ENCODE assay signal across 26 mouse cellular contexts in genomic region chr17:6189207-6189606, GRCm38 (mm10).
"Had no signal": no experiment of that assay in that cellular context is flagged by ENCODE, and none has a peak within 500 bp of the region (broad histone marks: within the 10 kb centered on the region; RNA-seq: fewer than 3 reads in every experiment).

No protein-coding gene starts in this region.

- H3K9ac ChIP-seq: heart, embryonic 12.5 days; hindbrain, embryonic 12.5 days; hindbrain, embryonic 14.5 days; intestine, embryonic 15.5 days; limb, embryonic 12.5 days; liver, embryonic 13.5 days; liver, embryonic 15.5 days had no signal

- H3K4me3 ChIP-seq: heart, embryonic 10.5 days; heart, embryonic 12.5 days; hindbrain, embryonic 10.5 days; hindbrain, embryonic 12.5 days; intestine, embryonic 15.5 days; limb, embryonic 10.5 days; limb, embryonic 12.5 days; liver, embryonic 13.5 days; liver, embryonic 15.5 days had no signal

- H3K27me3 ChIP-seq: heart, embryonic 12.5 days; hindbrain, embryonic 12.5 days; intestine, embryonic 15.5 days; limb, embryonic 12.5 days; liver, embryonic 13.5 days; liver, embryonic 15.5 days had no signal

- H3K27ac ChIP-seq: heart, embryonic 10.5 days; hindbrain, embryonic 10.5 days; hindbrain, embryonic 12.5 days; hindbrain, embryonic 14.5 days; intestine, embryonic 15.5 days; limb, embryonic 10.5 days; limb, embryonic 12.5 days; liver, embryonic 13.5 days; liver, embryonic 15.5 days had no signal

- DNase-seq: gastrocnemius, postnatal 14 days; gastrocnemius, postnatal 36 days; heart, adult 18-20 months; heart, postnatal 10 days; heart, postnatal 4 days; kidney, adult 18-20 months; kidney, adult 8-10 months; kidney, postnatal 10 days; kidney, postnatal 25 days; layer of hippocampus, adult 9-11 months; layer of hippocampus, postnatal 36 days; liver; liver, embryonic 13.5 days had no signal

- H3K36me3 ChIP-seq: liver, embryonic 13.5 days; liver, embryonic 15.5 days had no signal

- H3K4me1 ChIP-seq: hindbrain, embryonic 10.5 days; hindbrain, embryonic 12.5 days; intestine, embryonic 15.5 days; limb, embryonic 10.5 days; limb, embryonic 12.5 days; liver, embryonic 13.5 days had no signal

- H3K9me3 ChIP-seq: heart, embryonic 10.5 days; heart, embryonic 12.5 days; hindbrain, embryonic 10.5 days; hindbrain, embryonic 12.5 days; intestine, embryonic 15.5 days; limb, embryonic 10.5 days; limb, embryonic 12.5 days; liver, embryonic 13.5 days; liver, embryonic 15.5 days had no signal

- ATAC-seq: hindbrain, embryonic 16.5 days; inflammation-experienced regulatory T-cells, adult 6 months; intestine, embryonic 15.5 days; intestine, postnatal 0 days had no signal

- H3K4me2 ChIP-seq: heart, embryonic 12.5 days; hindbrain, embryonic 12.5 days; hindbrain, embryonic 14.5 days; intestine, embryonic 15.5 days; limb, embryonic 12.5 days; liver, embryonic 11.5 days; liver, embryonic 13.5 days; liver, embryonic 15.5 days had no signal
